Mouse (Mus musculus) c-Kit-negative CD71-positive TER-119-positive erythroid progenitor cells, embryonic 14.5 days (primary cell): Measurements from ENCODE around the gene Dnajc22.
"Not testable (repeated sequence)": the region's sequence is repeated elsewhere in the genome, so short reads cannot be mapped to it uniquely, and the experiment has no call there.

Experiments
- DNase-seq: peaks from one replicate; pipeline ENCODE4 v3.0.0-alpha.2; 2013; ENCODE audit warnings: low read depth, low spot score

Dnajc22 gene

DNA sequence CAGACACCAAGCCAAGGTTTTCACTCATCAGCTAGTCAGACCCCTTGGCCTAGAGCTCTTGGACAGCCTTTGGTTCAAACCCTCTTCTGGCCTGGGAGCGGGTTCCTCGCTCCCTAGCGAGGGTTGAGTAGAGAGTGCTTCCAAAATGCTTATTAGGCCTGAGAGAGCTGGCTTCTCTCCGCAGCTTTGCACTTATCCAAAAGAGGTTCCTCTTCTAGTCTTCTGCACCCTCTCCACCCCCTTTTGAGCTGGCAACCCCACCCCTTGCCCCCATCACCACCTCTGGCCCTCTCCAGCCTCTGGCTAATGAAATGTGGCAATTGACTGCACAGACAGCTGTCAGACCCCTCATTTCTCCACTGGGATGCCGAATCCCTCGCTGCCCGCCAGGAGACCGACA is at the start of gene Dnajc22:
Dnajc22 (plus strand) TSS at position 301 of the 400 bp plus-strand sequence.
- no peak for DNase-seq

DNA sequence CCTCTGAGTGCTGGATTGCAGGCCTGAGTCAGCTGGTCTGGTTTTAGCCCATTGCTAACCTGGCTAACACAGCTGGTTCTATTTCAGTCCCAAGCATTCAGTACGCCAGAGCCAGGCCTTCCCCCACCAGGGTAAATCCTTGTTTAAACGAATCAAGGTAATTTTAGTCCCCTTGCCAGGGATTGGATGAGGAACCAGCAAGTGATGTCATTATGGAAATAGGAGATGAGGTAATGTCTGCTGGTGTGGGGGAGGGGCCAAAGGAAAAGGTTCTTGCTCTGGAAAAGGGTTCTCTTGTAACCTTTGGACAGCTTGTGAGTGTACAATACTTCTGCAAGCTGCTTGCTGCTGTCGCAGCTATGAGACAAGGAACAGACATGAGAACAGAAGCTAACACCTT is 48.1 kb upstream of the Dnajc22 start:
- no peak for DNase-seq

DNA sequence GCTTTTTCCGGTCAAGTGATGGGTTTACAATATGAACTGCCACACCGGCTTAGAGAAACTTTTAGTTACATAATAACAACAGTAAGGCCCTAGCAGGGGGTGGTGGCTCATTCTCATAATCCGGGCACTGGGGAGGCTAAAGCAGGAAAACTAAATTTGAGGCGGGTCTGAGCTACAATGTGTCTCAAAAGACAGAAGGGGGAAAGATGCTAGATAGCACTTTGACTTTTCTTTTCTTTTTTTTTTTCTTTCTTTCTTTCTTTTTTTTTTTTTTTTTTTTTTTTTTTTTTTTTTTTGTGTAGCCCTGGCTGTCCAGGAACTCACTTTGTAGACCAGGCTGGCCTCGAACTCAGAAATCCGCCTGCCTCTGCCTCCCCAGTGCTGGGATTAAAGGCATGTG is 47.2 kb upstream of the Dnajc22 start:
- DNase-seq: not testable (repeated sequence)

DNA sequence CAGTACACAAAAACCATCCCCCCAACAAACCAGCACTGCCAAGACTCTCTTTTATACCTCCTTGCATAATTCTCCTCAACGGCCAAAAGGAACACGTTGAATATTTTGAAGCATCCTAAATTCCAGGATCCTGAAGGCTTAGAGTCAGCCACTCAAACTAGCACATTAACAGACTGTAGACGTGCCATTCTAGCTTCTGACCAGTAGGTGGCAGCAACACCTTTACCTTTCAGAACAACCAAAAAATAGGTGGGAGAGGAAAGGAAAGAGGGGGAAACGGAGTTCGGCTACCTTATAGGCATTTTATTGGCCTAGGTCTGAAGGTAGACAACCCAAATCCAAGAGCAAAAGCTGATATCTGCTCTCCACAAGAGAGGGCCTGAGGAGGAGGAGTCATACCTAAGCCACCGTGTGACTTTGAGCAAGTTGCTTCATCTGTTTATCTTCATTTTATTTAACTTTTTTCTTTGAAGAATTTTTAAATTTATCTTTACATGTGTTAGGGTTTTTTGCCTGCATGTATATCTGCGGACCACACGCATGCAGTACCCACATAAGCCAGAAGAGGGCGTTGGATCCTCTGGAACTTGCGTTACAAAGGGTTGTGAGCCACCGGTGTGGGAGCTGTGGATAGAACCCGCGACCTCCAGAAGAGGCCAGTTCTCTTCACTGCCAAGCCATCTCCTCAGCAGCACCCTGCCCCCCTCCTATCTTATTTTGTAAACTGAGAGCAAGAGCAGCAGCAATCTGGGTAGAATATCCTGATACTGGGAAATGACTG is 43.3 kb upstream of the Dnajc22 start:
- DNase-seq: no peak

DNA sequence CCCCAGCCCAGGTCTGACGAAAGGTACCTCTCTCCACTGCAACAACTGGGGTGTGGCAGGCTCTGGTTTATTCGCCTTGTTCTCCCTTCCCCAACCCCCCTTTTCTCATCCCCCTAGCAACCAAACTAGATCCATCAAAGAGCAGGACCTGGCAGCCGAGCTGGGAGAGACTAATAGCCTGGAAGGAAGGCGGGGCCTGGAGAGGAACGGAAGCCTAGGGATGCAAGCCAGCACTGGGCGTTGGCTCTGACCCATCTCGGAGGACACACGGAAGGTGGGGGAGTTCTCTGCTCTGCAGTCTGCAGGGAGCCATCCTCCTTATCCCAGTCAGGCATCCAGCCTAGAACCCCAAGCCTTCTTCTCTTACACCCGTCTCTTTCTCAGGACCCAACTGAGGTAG is 39.6 kb upstream of the Dnajc22 start:
- DNase-seq: no peak

DNA sequence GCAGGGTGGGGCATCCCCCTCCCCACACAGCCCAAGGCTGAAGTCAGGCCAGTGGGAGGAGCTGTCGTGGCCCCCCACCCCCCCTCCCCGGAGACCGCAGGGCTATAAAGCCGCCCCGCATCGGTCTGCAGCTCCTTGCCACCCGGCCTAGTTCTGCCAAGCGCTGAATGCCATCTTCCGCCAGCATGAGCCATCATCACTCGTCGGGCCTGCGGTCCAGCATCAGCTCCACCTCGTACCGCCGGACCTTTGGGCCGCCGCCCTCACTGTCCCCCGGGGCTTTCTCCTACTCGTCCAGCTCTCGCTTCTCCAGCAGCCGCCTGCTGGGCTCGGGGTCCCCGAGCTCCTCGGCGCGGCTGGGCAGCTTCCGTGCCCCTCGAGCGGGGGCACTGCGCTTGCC is 37.9 kb upstream of the Dnajc22 start, which contains the start of gene Prph:
Prph (plus strand) TSS at position 135 of the 400 bp plus-strand sequence.
- DNase-seq: no peak

DNA sequence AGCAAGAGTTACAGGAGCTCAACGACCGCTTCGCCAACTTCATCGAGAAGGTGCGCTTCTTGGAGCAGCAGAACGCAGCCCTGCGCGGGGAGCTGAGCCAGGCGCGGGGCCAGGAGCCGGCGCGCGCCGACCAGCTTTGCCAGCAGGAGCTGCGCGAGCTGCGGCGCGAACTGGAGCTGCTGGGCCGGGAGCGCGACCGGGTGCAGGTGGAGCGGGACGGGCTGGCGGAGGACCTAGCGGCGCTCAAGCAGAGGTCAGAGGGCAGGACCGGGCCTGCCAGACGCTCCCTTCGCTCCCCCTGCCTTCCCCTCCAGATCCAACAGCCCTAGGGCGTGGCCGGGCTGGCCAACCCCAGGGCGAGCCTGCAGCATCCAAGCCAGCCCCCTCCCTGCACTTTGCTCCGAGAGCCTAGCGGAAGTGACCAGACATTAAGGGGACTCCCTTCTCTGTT is 37.4 kb upstream of the Dnajc22 start:
- no peak for DNase-seq

DNA sequence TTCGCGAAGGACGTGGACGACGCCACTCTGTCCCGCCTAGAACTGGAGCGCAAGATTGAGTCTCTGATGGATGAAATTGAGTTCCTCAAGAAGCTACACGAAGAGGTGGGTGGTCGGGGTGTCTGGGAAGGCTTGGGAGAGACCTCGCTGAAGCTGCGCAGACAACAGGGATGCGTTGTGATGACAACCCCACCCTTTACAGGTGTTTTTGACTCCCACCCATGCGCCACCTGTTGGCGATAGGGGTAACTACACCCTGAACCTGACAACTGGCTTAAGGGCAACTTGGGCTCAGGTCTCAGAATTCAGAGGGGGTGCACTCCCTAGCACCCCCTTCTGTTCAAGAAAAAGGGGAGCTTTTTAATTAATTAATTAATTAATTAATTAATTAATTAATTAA is 36.6 kb upstream of the Dnajc22 start:
- DNase-seq: peak; percentile 56

DNA sequence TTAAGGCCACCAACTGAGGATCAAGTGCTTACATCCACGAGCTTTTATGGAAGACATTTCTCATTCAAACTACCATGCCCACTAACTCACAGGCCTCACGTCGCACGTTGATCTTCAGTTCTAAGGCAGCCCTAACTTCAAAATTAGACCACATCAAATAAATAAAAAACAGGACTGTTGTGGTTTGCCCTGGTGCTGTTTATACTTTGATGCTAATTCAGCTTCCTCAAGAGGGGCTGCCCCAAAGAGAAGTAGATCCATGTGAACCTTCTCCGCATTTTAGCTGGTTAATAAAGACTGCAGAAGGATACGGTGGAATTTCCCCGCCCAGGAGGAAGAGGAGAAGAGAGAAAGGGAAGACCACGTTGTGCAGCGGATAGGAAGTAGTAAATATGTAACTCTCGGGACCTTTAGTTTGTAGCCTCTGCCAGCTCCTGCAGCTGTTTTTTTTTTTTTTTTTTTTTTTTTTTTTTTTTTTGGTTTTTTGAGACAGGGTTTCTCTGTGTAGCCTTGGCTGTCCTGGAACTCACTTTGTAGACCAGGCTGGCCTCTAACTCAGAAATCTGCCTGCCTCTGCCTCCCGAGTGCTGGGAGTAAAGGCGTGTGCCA is 27.3 kb upstream of the Dnajc22 start:
- DNase-seq: no peak

DNA sequence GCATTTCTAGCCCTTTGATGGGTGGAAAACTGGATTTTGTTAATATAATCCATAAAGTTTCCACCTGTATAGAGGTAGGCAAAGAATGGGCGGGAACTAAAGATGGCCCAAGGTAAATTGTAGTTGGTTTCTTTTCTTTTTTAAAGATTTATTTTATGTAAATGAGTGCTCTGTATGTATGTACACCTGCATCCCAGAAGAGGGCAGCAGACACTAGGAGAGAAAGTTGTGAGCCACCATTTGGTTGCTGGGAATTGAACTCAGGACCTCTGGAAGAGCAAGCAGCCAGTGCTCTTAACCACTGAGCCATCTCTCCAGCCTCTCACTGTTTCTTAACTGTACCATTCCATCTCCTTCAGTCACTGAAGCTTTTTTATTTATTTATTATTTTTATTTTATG is 21.0 kb upstream of the Dnajc22 start:
- no peak for DNase-seq

DNA sequence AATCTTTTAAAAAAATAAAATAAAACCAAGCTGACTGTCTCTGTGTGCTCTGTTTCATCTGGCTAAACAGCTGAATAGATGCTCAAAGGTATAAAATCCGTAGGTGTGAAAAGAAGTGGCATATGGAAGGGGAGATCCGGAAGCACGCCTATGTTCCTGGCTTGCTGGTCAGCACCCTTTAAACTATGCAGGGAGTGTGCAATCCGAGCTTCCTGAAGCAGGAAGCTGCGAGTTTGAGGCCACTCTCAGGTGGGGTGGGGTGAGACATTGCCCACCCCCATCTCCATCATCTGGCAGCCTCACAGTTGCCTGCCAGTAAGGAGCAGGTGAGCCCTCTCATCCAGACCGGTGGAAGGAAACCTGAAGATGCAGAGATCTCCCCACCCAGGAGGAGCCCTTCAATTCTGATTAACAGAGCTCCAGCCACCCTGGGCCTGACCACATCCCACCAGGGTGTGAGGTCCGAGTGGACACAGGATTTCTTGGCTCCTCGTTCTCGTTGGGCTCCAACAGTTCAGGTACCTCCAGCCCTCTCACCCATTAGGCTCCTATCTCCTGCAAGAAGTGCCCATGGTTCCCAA is 18.9 kb upstream of the Dnajc22 start, which contains the start of gene Troap:
Troap (plus strand) TSS at position 557 of the 581 bp plus-strand sequence.
- DNase-seq: no peak

DNA sequence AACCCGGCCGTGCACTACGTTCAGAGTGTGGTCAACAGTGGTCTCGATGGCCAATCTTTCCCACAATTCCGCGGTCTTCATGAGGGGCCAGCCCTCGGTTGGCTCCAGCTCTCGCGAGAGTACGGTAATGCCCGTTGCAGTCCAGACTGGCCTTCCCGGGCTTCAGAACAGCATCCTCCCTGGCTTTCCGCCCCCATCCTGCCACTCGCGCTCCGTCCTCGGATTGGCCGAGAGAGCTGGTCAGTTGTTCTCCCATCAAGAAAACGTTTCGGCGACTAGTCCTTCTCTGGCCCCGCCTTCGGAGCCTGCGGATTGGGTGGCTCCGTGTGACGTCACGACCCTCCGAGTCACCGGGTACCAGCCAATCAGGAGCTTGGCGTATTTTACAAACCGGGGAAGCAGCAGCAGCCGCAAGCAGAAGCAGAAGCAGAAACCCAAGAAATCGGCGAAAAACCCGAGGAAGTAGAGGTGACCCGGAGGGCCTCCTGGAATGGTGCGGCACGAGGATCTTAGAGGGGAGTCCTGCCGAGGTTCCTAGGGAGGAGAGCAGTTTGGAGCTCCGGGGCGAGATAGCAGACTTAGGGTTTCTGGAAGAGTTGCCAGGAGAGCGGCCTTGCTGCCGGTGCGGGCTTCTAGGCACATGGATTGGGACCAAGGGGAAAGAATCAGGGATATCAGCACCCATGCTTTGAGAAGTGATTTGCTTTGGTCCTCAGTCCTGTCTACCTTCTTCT is 18.2 kb upstream of the Dnajc22 start:
- DNase-seq: peak; percentile 94

DNA sequence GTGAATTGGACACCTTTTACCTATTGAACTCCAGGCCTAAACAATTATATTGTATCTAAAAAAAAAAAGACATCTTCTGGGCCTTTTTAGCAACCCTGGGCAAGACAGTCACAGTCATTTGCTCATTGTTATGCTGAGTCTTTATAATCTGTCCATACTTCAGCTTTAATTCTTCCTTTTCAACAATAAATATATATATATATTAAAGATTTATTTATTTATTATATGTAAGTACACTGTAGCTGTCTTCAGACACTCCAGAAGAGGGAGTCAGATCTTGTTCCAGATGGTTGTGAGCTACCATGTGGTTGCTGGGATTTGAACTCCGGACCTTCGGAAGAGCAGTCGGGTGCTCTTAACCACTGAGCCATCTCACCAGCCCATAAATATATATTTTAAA is 17.0 kb upstream of the Dnajc22 start:
- DNase-seq: not testable (repeated sequence)

DNA sequence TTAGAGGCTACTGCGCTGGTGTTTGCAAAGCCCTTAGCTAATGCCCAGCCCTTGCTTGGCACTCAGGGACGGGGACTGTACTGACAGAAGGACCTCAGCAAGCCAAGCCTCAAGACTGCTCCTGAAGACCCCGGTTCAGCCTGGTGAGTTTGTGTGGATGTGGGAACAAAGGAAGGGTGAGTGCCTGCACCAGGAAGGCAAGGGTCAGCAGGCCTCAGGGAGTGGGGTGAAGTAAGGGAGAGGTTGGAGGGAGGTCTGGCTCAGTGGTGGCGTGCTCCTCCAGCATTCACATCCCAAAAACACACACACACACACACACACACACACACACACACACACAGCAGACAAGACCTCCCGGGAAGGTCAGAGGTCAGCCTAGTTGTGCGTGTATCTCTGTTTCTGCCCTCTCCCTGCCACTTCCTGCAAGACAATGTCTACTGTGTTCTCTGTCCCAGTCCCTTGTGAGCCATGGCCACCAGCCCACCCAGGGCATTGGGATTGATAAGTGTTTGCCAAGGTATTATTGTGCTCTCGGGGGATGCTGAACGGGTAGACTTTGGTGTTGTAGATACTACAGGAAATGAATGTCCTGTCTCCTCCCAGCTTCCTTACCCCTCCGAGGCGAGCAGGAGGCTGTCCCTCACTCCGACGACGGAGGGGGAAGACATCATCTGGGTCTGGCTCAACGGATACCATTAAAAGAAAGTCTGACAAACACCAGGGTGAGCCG is 14.6 kb upstream of the Dnajc22 start:
- DNase-seq: no peak

DNA sequence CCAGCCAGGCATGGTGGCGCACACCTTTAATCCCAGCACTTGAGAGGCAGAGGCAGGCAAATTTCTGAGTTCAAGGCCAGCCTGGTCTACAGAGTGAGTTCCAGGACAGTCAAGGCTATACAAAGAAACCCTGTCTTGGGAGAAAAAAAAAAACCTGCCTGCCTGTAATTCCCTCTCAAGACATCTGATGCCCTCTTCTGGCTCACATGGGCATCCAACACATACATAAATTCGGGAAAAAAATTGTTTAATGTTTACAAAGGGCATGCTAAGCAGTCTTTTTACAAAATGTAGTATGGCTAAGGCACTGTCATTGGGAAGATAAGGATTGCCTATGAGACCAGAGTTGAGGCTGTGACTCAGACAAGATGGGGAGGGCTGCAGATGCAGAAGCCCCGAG is 13.2 kb upstream of the Dnajc22 start:
- no peak for DNase-seq

DNA sequence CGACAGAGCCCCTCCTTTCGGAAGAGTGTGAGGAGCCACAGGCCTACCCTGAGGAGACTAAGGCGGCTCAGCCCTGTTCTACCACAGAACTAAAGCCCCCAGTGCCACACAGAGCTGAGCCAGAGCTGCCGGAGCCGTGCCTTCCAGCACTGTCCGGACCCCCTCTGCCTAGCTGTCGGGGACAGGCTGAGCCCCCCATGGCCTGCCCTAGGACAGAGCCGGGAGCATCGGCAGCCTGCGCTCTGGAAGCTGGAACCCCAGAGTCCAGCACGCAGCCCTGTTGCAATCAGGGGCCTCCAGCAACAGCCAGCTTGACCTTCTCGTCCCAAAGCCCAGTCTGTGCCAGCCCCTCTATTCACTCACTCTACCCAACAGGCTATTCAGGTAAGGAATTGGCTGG is 10.6 kb upstream of the Dnajc22 start:
- DNase-seq: no peak

DNA sequence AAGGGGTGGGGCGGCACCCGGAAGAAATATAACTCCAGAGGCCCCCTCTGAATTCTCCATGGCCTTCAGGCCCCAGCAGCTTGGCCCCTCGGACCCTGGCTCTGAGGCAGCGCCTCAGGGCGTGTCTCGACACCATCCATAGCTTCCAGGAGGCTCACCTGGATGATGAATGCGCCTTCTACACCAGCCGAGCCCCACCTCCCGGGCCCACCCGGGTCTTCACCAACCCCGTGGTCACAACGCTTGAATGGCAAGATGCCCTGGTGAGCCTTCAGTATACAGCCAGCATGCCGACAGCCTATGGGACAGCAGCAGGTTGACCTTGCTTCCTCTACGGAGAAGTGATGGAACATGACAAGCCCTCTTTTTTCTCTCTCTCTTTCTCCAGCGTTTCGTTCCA is 10.1 kb upstream of the Dnajc22 start:
- no peak for DNase-seq

DNA sequence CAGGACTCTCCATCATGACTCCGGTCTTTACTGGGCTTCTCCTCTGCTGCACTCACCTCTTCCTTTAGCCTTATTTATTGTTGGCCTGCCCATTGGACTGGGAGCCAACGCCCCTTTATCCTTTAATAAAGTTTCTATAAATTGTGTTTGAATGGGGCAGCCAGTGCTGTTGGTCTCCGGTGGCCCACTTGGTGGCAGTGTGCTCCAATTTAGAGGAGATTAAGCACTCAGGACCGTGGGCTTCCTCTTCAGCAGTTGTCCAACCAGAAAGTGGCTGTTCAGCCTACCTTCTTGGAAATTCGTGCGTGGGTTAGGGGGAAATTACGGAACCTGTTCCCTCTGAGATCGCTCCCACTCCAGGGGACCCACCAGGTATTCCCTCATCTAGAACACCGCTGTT is 9.7 kb upstream of the Dnajc22 start:
- no peak for DNase-seq

DNA sequence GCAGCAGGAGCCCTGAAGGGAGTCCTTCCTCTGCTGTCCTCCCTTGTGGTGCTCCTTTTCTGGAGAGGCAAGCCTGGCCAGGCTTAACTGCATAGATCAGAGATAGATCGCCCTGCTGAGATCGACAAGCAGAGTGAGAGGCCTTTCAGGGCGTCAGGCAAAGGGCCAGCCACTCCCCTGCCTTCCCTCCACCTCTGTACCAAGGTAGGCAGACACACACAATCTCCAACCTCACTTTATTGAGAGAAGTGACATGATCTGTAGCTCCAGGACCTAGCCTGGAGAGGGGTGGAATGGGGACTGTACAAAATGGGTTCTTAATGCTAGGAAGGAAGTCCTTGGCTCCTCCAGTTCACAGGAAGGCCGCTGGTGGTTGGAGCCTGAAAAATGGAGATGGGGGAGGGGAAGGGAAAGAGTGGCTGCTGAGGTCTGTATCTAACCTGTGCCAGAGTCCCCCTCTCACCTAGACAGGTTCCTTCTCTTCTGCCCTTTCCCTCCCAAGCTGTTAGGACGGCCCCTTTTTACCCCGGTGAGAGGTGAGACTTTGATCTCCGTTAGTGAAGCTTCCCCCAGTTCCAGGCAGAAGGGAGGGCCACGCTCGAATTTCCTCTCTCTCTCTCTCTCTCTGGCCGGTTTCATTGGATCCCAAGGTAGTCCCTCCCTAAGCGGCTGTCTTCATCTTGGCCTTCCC is 9.0 kb upstream of the Dnajc22 start:
- DNase-seq: no peak

DNA sequence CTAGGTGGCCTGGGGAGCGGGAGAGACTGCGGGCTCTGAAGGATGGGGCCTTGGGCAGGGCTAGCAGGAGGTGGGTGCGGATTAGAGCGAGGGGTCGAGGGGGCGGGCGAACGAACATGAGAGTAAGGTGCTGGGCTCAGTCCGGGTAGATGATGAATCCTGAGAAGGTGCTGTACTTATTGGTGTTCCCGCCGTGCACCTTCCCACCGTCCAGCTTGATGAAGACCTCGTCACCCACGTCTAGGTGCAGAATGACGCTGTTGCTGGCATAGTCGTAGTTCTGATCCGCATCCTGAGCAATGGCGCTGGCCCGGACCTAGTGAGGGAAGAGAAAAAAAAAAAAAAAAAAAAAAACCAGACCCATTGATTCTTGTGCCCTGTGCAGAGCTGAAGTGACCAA is 8.4 kb upstream of the Dnajc22 start:
- DNase-seq: no peak

DNA sequence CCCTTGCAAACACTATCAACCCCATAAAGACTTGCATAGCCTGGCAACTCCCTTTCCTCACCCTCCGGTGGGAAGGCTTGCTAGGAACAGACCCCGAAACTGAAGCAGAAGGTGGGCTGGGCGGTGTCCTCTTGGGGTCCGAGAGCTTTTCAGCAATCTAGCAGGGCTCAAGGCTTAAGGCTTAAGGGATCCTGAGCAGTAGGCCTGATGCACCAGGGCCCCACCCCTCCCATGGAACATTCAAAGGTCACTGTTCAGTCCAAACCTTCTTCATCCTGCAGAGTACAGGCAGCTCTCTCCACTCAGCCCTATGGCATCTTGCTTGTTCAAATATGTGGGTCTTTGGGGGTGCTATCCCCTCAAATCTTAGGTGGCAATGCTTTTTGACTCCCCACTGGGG is 7.0 kb upstream of the Dnajc22 start:
- no peak for DNase-seq
